Mouse (Mus musculus) E14TG2a.4 (cell line): ENCODE results near the gene Evc2.
A peak's percentile ranks its signal among the peaks of the same experiment; 100 is the strongest.

Source experiments
- CTCF ChIP-seq: conservative IDR thresholded peaks from 2 replicates; pipeline ENCODE4 v1.5.1; 2014; ENCODE audit warnings: low read length
- NANOG ChIP-seq: IDR thresholded peaks from 2 replicates; pipeline ENCODE4 v1.6.1; 2014; ENCODE audit warnings: borderline replicate concordance, low read length, mixed read lengths
- POU5F1 ChIP-seq: IDR thresholded peaks from 2 replicates; pipeline ENCODE4 v1.6.1; 2014; ENCODE audit warnings: low read length, borderline replicate concordance

GRCm38 (mm10) chr5:37289236-37289635, 49.1 kb upstream of the Evc2 start:
- TF ChIP-seq CTCF, result peak; percentile 82
- TF ChIP-seq NANOG, result no peak
- TF ChIP-seq POU5F1, result no peak
